Mouse (Mus musculus) stomach, postnatal 0 days (tissue): Measurements from ENCODE around the gene Rnase10. TPM values are rescaled to one million over a fixed set of nuclear protein-coding genes. Genes with fewer than 3 reads are reported as not detected.
"Not testable (repeated sequence)": the region's sequence is repeated elsewhere in the genome, so short reads cannot be mapped to it uniquely, and the experiment has no call there.

Experiments
- ATAC-seq: fragments of 200-750 bp; cut with Nextera tagmentation; 2 replicates; pipeline ENCODE4 v1.8.0; 2017; ENCODE audit not compliant: low FRiP score, low TSS enrichment
- DNase-seq: peaks from one replicate; pipeline ENCODE4 v3.0.0-alpha.2; 2016; ENCODE audit warnings: low spot score
- H3K27ac ChIP-seq: fragments of 300-500 bp; sonication (generic); replicated peaks from 2 replicates; pipeline ENCODE4 v1.5.1; 2014; ENCODE audit warnings: mild to moderate bottlenecking, control low read depth
- H3K27me3 ChIP-seq: fragments of 300-500 bp; sonication (generic); 2 replicates; pipeline ENCODE4 v1.6.1; 2014; ENCODE audit warnings: low read length; ENCODE audit not compliant: control insufficient read depth, insufficient read depth
- H3K36me3 ChIP-seq: fragments of 300-500 bp; sonication (generic); 2 replicates; pipeline ENCODE4 v1.6.1; 2014; ENCODE audit warnings: low read length, mixed read lengths; ENCODE audit not compliant: control insufficient read depth, insufficient read depth
- H3K4me1 ChIP-seq: fragments of 300-500 bp; sonication (generic); replicated peaks from 2 replicates; pipeline ENCODE4 v1.6.1; 2014; ENCODE audit warnings: antibody characterized with exemption; ENCODE audit not compliant: control insufficient read depth, insufficient read depth
- H3K4me2 ChIP-seq: fragments of 300-500 bp; sonication (generic); replicated peaks from 2 replicates; pipeline ENCODE4 v1.6.1; 2014; ENCODE audit warnings: low read depth, mild to moderate bottlenecking, control low read depth, moderate library complexity
- H3K4me3 ChIP-seq: fragments of 300-500 bp; sonication (generic); 2 replicates; pipeline ENCODE4 v1.5.1; 2014; ENCODE audit warnings: low read depth, low read length, control low read depth
- H3K9ac ChIP-seq: fragments of 300-500 bp; sonication (generic); 2 replicates; pipeline ENCODE4 v1.6.1; 2014; ENCODE audit warnings: mild to moderate bottlenecking, low read length, control low read depth, mixed read lengths
- H3K9me3 ChIP-seq: fragments of 300-500 bp; sonication (generic); 2 replicates; pipeline ENCODE4 v1.6.1; 2016; ENCODE audit warnings: low read length; ENCODE audit not compliant: control insufficient read depth
- CTCF ChIP-seq: IDR thresholded peaks from 2 replicates; pipeline ENCODE4 v1.5.1; 2016; ENCODE audit warnings: antibody characterized with exemption, low read depth, mild to moderate bottlenecking, moderate library complexity
- EP300 ChIP-seq: optimal IDR thresholded peaks from 2 replicates; pipeline ENCODE3; 2016; ENCODE audit warnings: antibody characterized with exemption
- WGBS: fragments of 180-500 bp; shearing (Covaris S2); extraction: QIAGEN DNeasy Blood & Tissue Kit; methylation state at CpG from one replicate; pipeline ENCODE4 v1.1.7; 2014; 5-methylcytosine and 5-hydroxymethylcytosine counted together
- polyA plus RNA-seq: library from polyadenylated mRNA; unstranded; fragments of >200 nt; fragmentation: Nextera tagmentation; extraction: Ambion mirVana; gene quantifications from 2 replicates; pipeline ENCODE4 v1.2.1, GENCODE M21; 2015

Rnase10 gene
- polyA plus RNA-seq, 1 experiment from 2014 or later: 0.11 TPM

GRCm38 (mm10) chr14:50970822-50971221, 36.7 kb upstream of the Rnase10 start:
- TF ChIP-seq CTCF: no peak
- TF ChIP-seq EP300: no peak
- DNase-seq: no peak
- Histone ChIP-seq H3K4me3 (no peak overlapping the region), H3K9ac (no peak overlapping the region), H3K27me3 (no peaks in the 10 kb centered on the region), H3K4me2 (no peak overlapping the region), H3K36me3 (no peaks in the 10 kb centered on the region), H3K4me1 (no peaks in the 10 kb centered on the region), H3K9me3 (no peaks in the 10 kb centered on the region), H3K27ac (no peak overlapping the region)
- 60% methylated on average over 1 of the region's 1 CpGs for WGBS
- ATAC-seq: no peak

- H3K27ac ChIP-seq, ATAC-seq, H3K9me3 ChIP-seq, H3K27me3 ChIP-seq, H3K4me3 ChIP-seq, H3K4me2 ChIP-seq, H3K4me1 ChIP-seq, DNase-seq, H3K9ac ChIP-seq, H3K36me3 ChIP-seq: not testable (repeated sequence)
- 94% methylated on average over 5 of the region's 5 CpGs for WGBS
Observed at GRCm38 (mm10) chr14:50973054-50973453, 34.5 kb upstream of the Rnase10 start.

DNA sequence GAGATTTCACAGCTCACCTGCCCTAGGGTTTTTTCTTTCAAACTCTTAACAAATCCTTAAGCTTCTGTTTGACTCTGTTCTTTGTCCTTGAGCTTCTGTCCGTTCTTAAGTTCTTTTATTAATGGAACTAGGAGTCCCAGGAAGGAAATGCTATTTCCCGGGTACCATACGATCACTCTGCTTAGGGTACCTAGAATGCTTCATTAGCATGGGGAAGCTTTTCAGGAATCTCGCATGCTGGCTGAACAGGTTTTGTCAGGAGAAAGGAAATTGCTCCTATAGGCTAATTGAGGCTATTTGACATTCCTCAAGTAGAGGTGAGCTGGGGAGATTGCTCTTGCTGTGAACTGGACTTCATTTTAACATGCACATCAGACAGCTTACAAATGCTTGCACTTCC, 33.9 kb upstream of the Rnase10 start:
- ATAC-seq (no peak), DNase-seq (no peak)
- H3K27ac ChIP-seq: no peak overlapping the region
- no peak overlapping the region for H3K4me3 ChIP-seq
- 36% methylated on average over 4 of the region's 4 CpGs for WGBS
- no peak for TF ChIP-seq CTCF
- TF ChIP-seq EP300: no peak
- no peaks in the 10 kb centered on the region for H3K4me1 ChIP-seq
- H3K9me3 ChIP-seq: no peaks in the 10 kb centered on the region
- no peaks in the 10 kb centered on the region for H3K27me3 ChIP-seq
- H3K4me2 ChIP-seq: no peak overlapping the region
- H3K36me3 ChIP-seq: no peaks in the 10 kb centered on the region
- H3K9ac ChIP-seq: no peak overlapping the region

- DNase-seq (no peak), ATAC-seq (no peak)
- TF ChIP-seq CTCF (no peak), EP300 (no peak)
- 62% methylated on average over 5 of the region's 5 CpGs for WGBS
- H3K9ac ChIP-seq: no peak overlapping the region
- H3K27me3 ChIP-seq: no peaks in the 10 kb centered on the region
- H3K4me2 ChIP-seq: no peak overlapping the region
- H3K9me3 ChIP-seq: no peaks in the 10 kb centered on the region
- H3K4me3 ChIP-seq: no peak overlapping the region
- H3K4me1 ChIP-seq: no peaks in the 10 kb centered on the region
- H3K27ac ChIP-seq: no peak overlapping the region
- H3K36me3 ChIP-seq: no peaks in the 10 kb centered on the region
Observed at GRCm38 (mm10) chr14:50975001-50975400, 32.5 kb upstream of the Rnase10 start.

DNA sequence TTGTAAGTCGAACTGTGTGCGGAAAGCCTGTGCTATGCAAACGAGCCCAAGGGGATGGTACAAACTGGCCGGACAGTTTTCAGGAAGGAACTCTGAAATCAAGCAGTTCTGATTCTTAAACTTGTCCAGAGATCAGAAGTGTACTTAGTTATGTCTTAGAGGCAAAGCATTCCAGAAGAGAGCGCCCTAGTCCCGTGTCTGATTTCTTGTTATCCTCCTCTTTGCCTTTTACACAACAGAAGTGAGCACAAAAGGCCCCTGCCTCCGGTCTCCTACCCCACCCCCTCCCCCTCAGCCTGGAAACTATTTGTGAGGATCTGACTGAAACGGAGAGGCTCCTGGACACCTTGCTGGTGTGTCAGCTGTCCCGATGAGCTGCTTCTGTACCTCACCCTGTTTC, 30.9 kb upstream of the Rnase10 start:
- H3K36me3 ChIP-seq: no peaks in the 10 kb centered on the region
- no peak overlapping the region for H3K4me3 ChIP-seq
- no peak overlapping the region for H3K9ac ChIP-seq
- no peaks in the 10 kb centered on the region for H3K4me1 ChIP-seq
- H3K4me2 ChIP-seq: no peak overlapping the region
- ATAC-seq (no peak), DNase-seq (no peak)
- H3K9me3 ChIP-seq: no peaks in the 10 kb centered on the region
- TF ChIP-seq EP300 (no peak), CTCF (peak; percentile 57)
- WGBS: 23% methylated on average over 9 of the region's 9 CpGs
- H3K27ac ChIP-seq: no peak overlapping the region
- no peaks in the 10 kb centered on the region for H3K27me3 ChIP-seq

GRCm38 (mm10) chr14:50978451-50978850, 29.1 kb upstream of the Rnase10 start:
- H3K4me2 ChIP-seq, ATAC-seq, H3K27ac ChIP-seq, H3K9me3 ChIP-seq, H3K36me3 ChIP-seq, H3K27me3 ChIP-seq, H3K4me1 ChIP-seq, DNase-seq, H3K4me3 ChIP-seq, H3K9ac ChIP-seq: not testable (repeated sequence)
- WGBS: 87% methylated on average over 6 of the region's 6 CpGs
